Mouse (Mus musculus) MEL (cell line): Measurements from ENCODE around the gene Ovol3. TPM values are rescaled to one million over a fixed set of nuclear protein-coding genes. Genes with fewer than 3 reads are reported as not detected.

ENCODE experiments used
- DNase-seq: peaks from one replicate; pipeline ENCODE4 v3.0.0; 2011; ENCODE audit warnings: low read depth, low spot score
- H3K27ac ChIP-seq: 2 replicates; pipeline ENCODE4 v1.5.1; 2012; ENCODE audit warnings: low read depth, mild to moderate bottlenecking, control low read depth, low read length, moderate library complexity; ENCODE audit not compliant: control insufficient read depth
- H3K27me3 ChIP-seq, 2 experiments: fragments of 150-350 bp in 1 of 2; sonication (generic) in 1 of 2; 2 replicates each; pipeline ENCODE4 v1.6.1; 2012; ENCODE audit warnings: low read length in 2 of 2, mild to moderate bottlenecking in 2 of 2, improper control_type of control experiment in 1 of 2, moderate library complexity in 1 of 2; ENCODE audit not compliant: insufficient read depth in 2 of 2, control insufficient read depth in 1 of 2
- H3K36me3 ChIP-seq, 2 experiments: 2 replicates each; pipeline ENCODE4 v1.6.1; 2012 to 2014; ENCODE audit warnings: low read length in 2 of 2, improper control_type of control experiment in 1 of 2, inconsistent platforms in 1 of 2, mild to moderate bottlenecking in 1 of 2; ENCODE audit not compliant: insufficient read depth in 2 of 2, control insufficient read depth in 1 of 2
- H3K4me1 ChIP-seq, 2 experiments: fragments of 150-350 bp in 1 of 2; sonication (generic) in 1 of 2; 2 replicates each; pipeline ENCODE4 v1.6.1; 2012; ENCODE audit warnings: low read length in 2 of 2, improper control_type of control experiment in 1 of 2, mild to moderate bottlenecking in 1 of 2; ENCODE audit not compliant: insufficient read depth in 2 of 2, control insufficient read depth in 1 of 2
- H3K4me3 ChIP-seq, 2 experiments: fragments of 150-350 bp in 1 of 2; sonication (generic) in 1 of 2; 2 replicates each; pipeline ENCODE4 v1.5.1; 2012; ENCODE audit warnings: low read depth in 2 of 2, low read length in 2 of 2, mild to moderate bottlenecking in 2 of 2, moderate library complexity in 2 of 2, control low read depth in 1 of 2, improper control_type of control experiment in 1 of 2; ENCODE audit not compliant: control insufficient read depth in 1 of 2, insufficient read depth in 1 of 2
- H3K79me2 ChIP-seq: 2 replicates; pipeline ENCODE4 v1.6.1; 2012; ENCODE audit warnings: mild to moderate bottlenecking, low read length, moderate library complexity; ENCODE audit not compliant: control insufficient read depth, poor library complexity, insufficient read depth
- H3K9ac ChIP-seq: 2 replicates; pipeline ENCODE4 v1.6.1; 2012; ENCODE audit warnings: low read depth, mild to moderate bottlenecking, control low read depth, low read length, moderate library complexity; ENCODE audit not compliant: control insufficient read depth, poor library complexity, severe bottlenecking
- H3K9me3 ChIP-seq: fragments of 150-350 bp; sonication (generic); replicated peaks from 2 replicates; pipeline ENCODE4 v1.6.1; 2012; ENCODE audit warnings: mild to moderate bottlenecking, low read length, improper control_type of control experiment, moderate library complexity; ENCODE audit not compliant: insufficient read depth
- BHLHE40 ChIP-seq: IDR thresholded peaks from 2 replicates; pipeline ENCODE4 v1.6.1; 2012; ENCODE audit warnings: low read depth, mild to moderate bottlenecking, inconsistent platforms, low read length, improper control_type of control experiment, borderline replicate concordance
- CHD1 ChIP-seq: IDR thresholded peaks from 2 replicates; pipeline ENCODE4 v1.6.1; 2012; ENCODE audit warnings: low read depth, mild to moderate bottlenecking, inconsistent platforms, low read length, improper control_type of control experiment
- CHD2 ChIP-seq: IDR thresholded peaks from 2 replicates; pipeline ENCODE4 v1.6.1; 2011; ENCODE audit warnings: low read length, improper control_type of control experiment
- CTCF ChIP-seq, 3 experiments: IDR thresholded peaks in 2 of 3; conservative IDR thresholded peaks in 1 of 3; 2 replicates each; pipeline ENCODE4 v1.5.1; 2011 to 2012; ENCODE audit warnings: low read length in 3 of 3, low read depth in 2 of 3, mild to moderate bottlenecking in 2 of 3, improper control_type of control experiment in 1 of 3, inconsistent platforms in 1 of 3, mixed read lengths in 1 of 3, moderate library complexity in 1 of 3; ENCODE audit not compliant: control insufficient read depth in 1 of 3, insufficient read depth in 1 of 3, poor library complexity in 1 of 3, severe bottlenecking in 1 of 3
- E2F4 ChIP-seq: IDR thresholded peaks from 2 replicates; pipeline ENCODE4 v1.6.1; 2011; ENCODE audit warnings: low read depth, low read length, improper control_type of control experiment, borderline replicate concordance
- ELF1 ChIP-seq: IDR thresholded peaks from 2 replicates; pipeline ENCODE4 v1.6.1; 2014; ENCODE audit warnings: low read depth, mild to moderate bottlenecking, inconsistent platforms, low read length, improper control_type of control experiment, moderate library complexity
- EP300 ChIP-seq, 2 experiments: IDR thresholded peaks; 2 replicates each; pipeline ENCODE4 v1.6.1; 2011; ENCODE audit warnings: improper control_type of control experiment in 2 of 2, low read length in 2 of 2, low read depth in 1 of 2, mild to moderate bottlenecking in 1 of 2
- ETS1 ChIP-seq: IDR thresholded peaks from 2 replicates; pipeline ENCODE4 v1.6.1; 2012; ENCODE audit warnings: low read depth, mild to moderate bottlenecking, inconsistent platforms, low read length, improper control_type of control experiment, moderate library complexity
- GABPA ChIP-seq: IDR thresholded peaks from 2 replicates; pipeline ENCODE4 v1.6.1; 2012; ENCODE audit warnings: low read depth, mild to moderate bottlenecking, inconsistent platforms, low read length, improper control_type of control experiment, moderate library complexity
- GATA1 ChIP-seq: IDR thresholded peaks from 2 replicates; pipeline ENCODE4 v1.6.1; 2011; ENCODE audit warnings: low read depth, low read length, improper control_type of control experiment
- HCFC1 ChIP-seq: IDR thresholded peaks from 2 replicates; pipeline ENCODE4 v1.6.1; 2012; ENCODE audit warnings: low read depth, mild to moderate bottlenecking, inconsistent platforms, low read length, improper control_type of control experiment, moderate library complexity
- JUND ChIP-seq: IDR thresholded peaks from 2 replicates; pipeline ENCODE4 v1.6.1; 2011; ENCODE audit warnings: low read depth, mild to moderate bottlenecking, improper control_type of control experiment, low read length
- MAFK ChIP-seq: IDR thresholded peaks from 2 replicates; pipeline ENCODE4 v1.6.1; 2011; ENCODE audit warnings: low read depth, mild to moderate bottlenecking, low read length, improper control_type of control experiment, borderline replicate concordance
- MAX ChIP-seq: IDR thresholded peaks from 2 replicates; pipeline ENCODE4 v1.6.1; 2011; ENCODE audit warnings: low read length, improper control_type of control experiment
- MAZ ChIP-seq: IDR thresholded peaks from 2 replicates; pipeline ENCODE4 v1.6.1; 2012; ENCODE audit warnings: low read depth, mild to moderate bottlenecking, inconsistent platforms, low read length, improper control_type of control experiment
- MEF2A ChIP-seq: IDR thresholded peaks from 2 replicates; pipeline ENCODE4 v1.6.1; 2014; ENCODE audit warnings: low read depth, mild to moderate bottlenecking, inconsistent platforms, low read length, improper control_type of control experiment; ENCODE audit not compliant: poor library complexity, insufficient replicate concordance, severe bottlenecking; ENCODE audit errors: extremely low read depth
- MXI1 ChIP-seq: IDR thresholded peaks from 2 replicates; pipeline ENCODE4 v1.6.1; 2011; ENCODE audit warnings: mild to moderate bottlenecking, low read depth, low read length, improper control_type of control experiment
- MYB ChIP-seq: IDR thresholded peaks from 2 replicates; pipeline ENCODE4 v1.6.1; 2011; ENCODE audit warnings: mild to moderate bottlenecking, low read depth, low read length, improper control_type of control experiment
- MYC ChIP-seq: IDR thresholded peaks from 2 replicates; pipeline ENCODE4 v1.6.1; 2011; ENCODE audit warnings: low read depth, mild to moderate bottlenecking, low read length, improper control_type of control experiment, moderate library complexity
- NELFE ChIP-seq: IDR thresholded peaks from 2 replicates; pipeline ENCODE4 v1.6.1; 2011; ENCODE audit warnings: low read depth, low read length, improper control_type of control experiment
- NRF1 ChIP-seq: IDR thresholded peaks from 2 replicates; pipeline ENCODE4 v1.6.1; 2014; ENCODE audit warnings: low read depth, mild to moderate bottlenecking, inconsistent platforms, low read length, improper control_type of control experiment, moderate library complexity; ENCODE audit not compliant: poor library complexity, insufficient read depth, severe bottlenecking
- POLR2A ChIP-seq, 2 experiments: IDR thresholded peaks; 2 replicates each; pipeline ENCODE4 v1.6.1; 2011 to 2012; ENCODE audit warnings: low read length in 2 of 2, mild to moderate bottlenecking in 2 of 2, control low read depth in 1 of 2, improper control_type of control experiment in 1 of 2, low read depth in 1 of 2, moderate library complexity in 1 of 2; ENCODE audit not compliant: control insufficient read depth in 1 of 2, insufficient read depth in 1 of 2, poor library complexity in 1 of 2
- POLR2AphosphoS5 ChIP-seq: IDR thresholded peaks from 2 replicates; pipeline ENCODE4 v1.6.1; 2012; ENCODE audit warnings: low read depth, borderline replicate concordance, mild to moderate bottlenecking, inconsistent platforms, low read length, moderate library complexity, mixed read lengths
- RAD21 ChIP-seq: IDR thresholded peaks from 2 replicates; pipeline ENCODE4 v1.6.1; 2011; ENCODE audit warnings: mild to moderate bottlenecking, low read depth, low read length, improper control_type of control experiment
- RCOR1 ChIP-seq: IDR thresholded peaks from 2 replicates; pipeline ENCODE4 v1.6.1; 2012; ENCODE audit warnings: low read depth, mild to moderate bottlenecking, inconsistent platforms, low read length, improper control_type of control experiment
- SIN3A ChIP-seq: IDR thresholded peaks from 2 replicates; pipeline ENCODE4 v1.6.1; 2012; ENCODE audit warnings: low read length, improper control_type of control experiment, inconsistent platforms
- SMC3 ChIP-seq: IDR thresholded peaks from 2 replicates; pipeline ENCODE4 v1.6.1; 2011; ENCODE audit warnings: low read depth, low read length, improper control_type of control experiment
- TAL1 ChIP-seq: IDR thresholded peaks from 2 replicates; pipeline ENCODE4 v1.6.1; 2012; ENCODE audit warnings: mild to moderate bottlenecking, inconsistent platforms, low read length, moderate library complexity, mixed read lengths
- TBP ChIP-seq: IDR thresholded peaks from 2 replicates; pipeline ENCODE4 v1.8.0; 2011; ENCODE audit warnings: low read depth, low read length, improper control_type of control experiment
- TCF12 ChIP-seq: IDR thresholded peaks from 2 replicates; pipeline ENCODE4 v1.6.1; 2014; ENCODE audit warnings: low read depth, mild to moderate bottlenecking, inconsistent platforms, low read length, improper control_type of control experiment, moderate library complexity
- UBTF ChIP-seq: IDR thresholded peaks from 2 replicates; pipeline ENCODE4 v1.6.1; 2012; ENCODE audit warnings: low read depth, mild to moderate bottlenecking, inconsistent platforms, low read length, improper control_type of control experiment, moderate library complexity, borderline replicate concordance; ENCODE audit not compliant: insufficient read depth
- USF1 ChIP-seq: IDR thresholded peaks from 2 replicates; pipeline ENCODE4 v1.6.1; 2014; ENCODE audit warnings: low read depth, mild to moderate bottlenecking, inconsistent platforms, low read length, improper control_type of control experiment, moderate library complexity
- USF2 ChIP-seq, 2 experiments: IDR thresholded peaks; 2 replicates each; pipeline ENCODE4 v1.6.1; 2011 to 2012; ENCODE audit warnings: improper control_type of control experiment in 2 of 2, low read length in 2 of 2, borderline replicate concordance in 1 of 2, inconsistent platforms in 1 of 2, low read depth in 1 of 2, mild to moderate bottlenecking in 1 of 2; ENCODE audit not compliant: insufficient read depth in 1 of 2
- ZC3H11A ChIP-seq: IDR thresholded peaks from 2 replicates; pipeline ENCODE4 v1.6.1; 2012; ENCODE audit warnings: low read depth, mild to moderate bottlenecking, inconsistent platforms, low read length, improper control_type of control experiment
- ZKSCAN1 ChIP-seq: IDR thresholded peaks from 2 replicates; pipeline ENCODE4 v1.6.1; 2012; ENCODE audit warnings: low read depth, mild to moderate bottlenecking, inconsistent platforms, low read length, improper control_type of control experiment, moderate library complexity
- ZMIZ1 ChIP-seq: IDR thresholded peaks from 2 replicates; pipeline ENCODE4 v1.6.1; 2012; ENCODE audit warnings: low read depth, mild to moderate bottlenecking, inconsistent platforms, low read length, improper control_type of control experiment, moderate library complexity
- ZNF384 ChIP-seq: IDR thresholded peaks from 2 replicates; pipeline ENCODE4 v1.6.1; 2012; ENCODE audit warnings: low read depth, mild to moderate bottlenecking, inconsistent platforms, low read length, improper control_type of control experiment
- polyA plus RNA-seq, 2 experiments: library from polyadenylated mRNA; stranded (reverse) in 1 of 2; unstranded in 1 of 2; fragments of >175 nt in 1 of 2; fragments of >200 nt in 1 of 2; gene quantifications; 2 replicates each; pipeline versions ENCODE4 v1.2.1 to v1.2.4; 2012; ENCODE audit warnings: low replicate concordance in 2 of 2, low read depth in 1 of 2; ENCODE audit not compliant: insufficient read length in 2 of 2, insufficient read depth in 1 of 2, missing spikeins in 1 of 2
- total RNA-seq: library from RNA; depleted of rRNA; stranded (reverse); fragments of 300-350 nt; gene quantifications from 2 replicates; pipeline ENCODE4 v1.2.3, GENCODE M21; 2012

Gene Ovol3
- total and polyA plus RNA-seq, 3 experiments: 0.17 TPM; not detected in 2

GRCm38 (mm10) chr7:30280670-30281138 is 45.2 kb upstream of the Ovol3 start:
- no peaks in the 10 kb centered on the region for H3K9me3 ChIP-seq
- H3K27ac ChIP-seq: peak overlapping the region; percentile 96
- DNase-seq: peak; percentile 94
- peaks cover 0 to 8% of the 10 kb centered on the region in 2 experiments; a peak in 1 of 4 replicates for H3K4me1 ChIP-seq
- H3K79me2 ChIP-seq: peaks cover 10% of the 10 kb centered on the region
- H3K27me3 ChIP-seq: no peaks in the 10 kb centered on the region
- H3K36me3 ChIP-seq: peaks cover 0 to 11% of the 10 kb centered on the region in 2 experiments; a peak in 2 of 4 replicates
- H3K9ac ChIP-seq: peak overlapping the region; percentile 71
- peak overlapping the region; percentile 71 to 80 for H3K4me3 ChIP-seq
- TF ChIP-seq MEF2A: no peak
- TF ChIP-seq MYC: peak; percentile 79
- no peak for TF ChIP-seq MYB
- TF ChIP-seq USF1: peak; percentile 98
- peak; percentile 67; the same call in 1 of the 2 replicates for TF ChIP-seq MAFK
- no peak for TF ChIP-seq TAL1
- no peak for TF ChIP-seq MAZ
- no peak for TF ChIP-seq GATA1
- no peak; the same call in 1 of the 2 replicates for TF ChIP-seq ZMIZ1
- no peak for TF ChIP-seq TBP
- TF ChIP-seq ZNF384: no peak
- peak; percentile 79; the same call in 1 of the 2 replicates for TF ChIP-seq BHLHE40
- TF ChIP-seq ETS1: no peak; the same call in none of the 2 replicates
- no peak for TF ChIP-seq UBTF
- no peak for TF ChIP-seq ZKSCAN1
- TF ChIP-seq E2F4: no peak
- TF ChIP-seq POLR2AphosphoS5: no peak
- TF ChIP-seq TCF12: 0 out of 2 replicates have a peak, but pooled peaks have one; percentile 32
- TF ChIP-seq JUND: no peak
- no peak for TF ChIP-seq RAD21
- TF ChIP-seq NRF1: peak; percentile 74
- TF ChIP-seq CHD1: no peak; the same call in 1 of the 2 replicates
- no peak for TF ChIP-seq CTCF (IDR thresholded peaks at IDR 0.05 in 2 of 3, conservative IDR thresholded peaks at IDR 0.05 in 1 of 3; ENCODE audit: control insufficient read depth in 1 of 3, insufficient read depth in 1 of 3, low read depth in 2 of 3, low read length in 3 of 3, poor library complexity in 1 of 3, severe bottlenecking in 1 of 3)
- peak; percentile 54 to 88; a peak in 3 of 4 replicates for TF ChIP-seq USF2 (IDR thresholded peaks at IDR 0.05; ENCODE audit: borderline replicate concordance in 1 of 2, insufficient read depth in 1 of 2, low read depth in 1 of 2, low read length in 2 of 2)
- TF ChIP-seq ZC3H11A: no peak
- peak; percentile 99 for TF ChIP-seq MAX
- no peak for TF ChIP-seq EP300 (IDR thresholded peaks at IDR 0.05; ENCODE audit: low read depth in 1 of 2, low read length in 2 of 2)
- TF ChIP-seq ELF1: no peak; the same call in none of the 2 replicates
- TF ChIP-seq GABPA: no peak
- no peak for TF ChIP-seq RCOR1
- TF ChIP-seq CHD2: no peak; the same call in 1 of the 2 replicates
- no peak for TF ChIP-seq NELFE
- TF ChIP-seq POLR2A (IDR thresholded peaks at IDR 0.05; ENCODE audit: control insufficient read depth in 1 of 2, insufficient read depth in 1 of 2, low read depth in 1 of 2, low read length in 2 of 2, poor library complexity in 1 of 2): no peak
- TF ChIP-seq SMC3: no peak
- peak; percentile 23 for TF ChIP-seq SIN3A
- TF ChIP-seq HCFC1: no peak
- peak; percentile 83; the same call in 1 of the 2 replicates for TF ChIP-seq MXI1
